Mouse (Mus musculus): Measurements from ENCODE around the gene Tbx6.

GRCm38 (mm10) chr7:126806956-126807355, 25.7 kb downstream of the Tbx6 start:
- TF ChIP-seq POLR2A (IDR thresholded peaks at IDR 0.05; ENCODE audit: borderline replicate concordance, low read depth, low read length) = no peak
- no peak for TF ChIP-seq CTCF (IDR thresholded peaks at IDR 0.05; ENCODE audit: low read depth, low read length)

All from bone marrow macrophage, adult 2 months (primary cell).